Mouse (Mus musculus) CH12.LX (cell line): ENCODE measurements around the gene Ank. TPM values are rescaled to one million over a fixed set of nuclear protein-coding genes. Genes with fewer than 3 reads are reported as not detected.

ENCODE experiments used
- DNase-seq: peaks from one replicate; pipeline ENCODE4 v3.0.0-alpha.2; 2013; ENCODE audit errors: extremely low read depth
- H3K27ac ChIP-seq: 2 replicates; pipeline ENCODE4 v1.5.1; 2012; ENCODE audit warnings: low read depth, mild to moderate bottlenecking, control low read depth, moderate library complexity; ENCODE audit not compliant: insufficient read depth
- H3K27me3 ChIP-seq: replicated peaks from 2 replicates; pipeline ENCODE3; 2012; ENCODE audit warnings: inconsistent platforms
- H3K36me3 ChIP-seq, 2 experiments: replicated peaks in 1 of 2; 2 replicates each; pipeline versions ENCODE3 to v1.6.1; 2012; ENCODE audit warnings: inconsistent platforms in 1 of 2, low read length in 1 of 2, mild to moderate bottlenecking in 1 of 2, mixed read lengths in 1 of 2, moderate library complexity in 1 of 2; ENCODE audit not compliant: control insufficient read depth in 1 of 2, insufficient read depth in 1 of 2
- H3K4me1 ChIP-seq, 2 experiments: 2 replicates each; pipeline ENCODE4 v1.6.1; 2012; ENCODE audit warnings: inconsistent platforms in 1 of 2, moderate library complexity in 1 of 2; ENCODE audit not compliant: insufficient read depth in 2 of 2, control insufficient read depth in 1 of 2
- H3K4me2 ChIP-seq: 2 replicates; pipeline ENCODE4 v1.6.1; 2012; ENCODE audit warnings: low read depth, mild to moderate bottlenecking, control low read depth; ENCODE audit not compliant: poor library complexity, insufficient read depth, severe bottlenecking
- H3K4me3 ChIP-seq, 3 experiments: fragments of 150-350 bp in 1 of 3; sonication (generic) in 1 of 3; replicated peaks in 1 of 3; 2 replicates each; pipeline versions ENCODE3 to v1.5.1; 2011 to 2012; ENCODE audit warnings: low read depth in 2 of 3, low read length in 2 of 3, mild to moderate bottlenecking in 2 of 3, moderate library complexity in 2 of 3, control low read depth in 1 of 3, improper control_type of control experiment in 1 of 3, inconsistent platforms in 1 of 3, mixed read lengths in 1 of 3; ENCODE audit not compliant: poor library complexity in 1 of 3
- H3K79me2 ChIP-seq: replicated peaks from 2 replicates; pipeline ENCODE4 v1.6.1; 2012; ENCODE audit warnings: mild to moderate bottlenecking, moderate library complexity; ENCODE audit not compliant: control insufficient read depth, poor library complexity, insufficient read depth, severe bottlenecking; ENCODE audit errors: extremely low read depth
- H3K9ac ChIP-seq: 2 replicates; pipeline ENCODE4 v1.6.1; 2012; ENCODE audit warnings: low read depth, mild to moderate bottlenecking, control low read depth, moderate library complexity; ENCODE audit not compliant: insufficient read depth
- H3K9me3 ChIP-seq: replicated peaks from 2 replicates; pipeline ENCODE3; 2012; ENCODE audit warnings: low read length, inconsistent platforms, mixed read lengths
- BHLHE40 ChIP-seq: IDR thresholded peaks from 2 replicates; pipeline ENCODE4 v1.6.1; 2011; ENCODE audit warnings: mild to moderate bottlenecking, low read depth, low read length, improper control_type of control experiment
- CHD1 ChIP-seq: IDR thresholded peaks from 2 replicates; pipeline ENCODE4 v1.6.1; 2012; ENCODE audit warnings: low read depth, low read length, improper control_type of control experiment, inconsistent platforms
- CHD2 ChIP-seq: IDR thresholded peaks from 2 replicates; pipeline ENCODE4 v1.6.1; 2011; ENCODE audit warnings: low read length, improper control_type of control experiment
- E2F4 ChIP-seq: IDR thresholded peaks from 2 replicates; pipeline ENCODE4 v1.6.1; 2011; ENCODE audit warnings: low read depth, low read length, improper control_type of control experiment; ENCODE audit not compliant: insufficient replicate concordance
- EP300 ChIP-seq: IDR thresholded peaks from 2 replicates; pipeline ENCODE4 v1.6.1; 2011; ENCODE audit warnings: low read length, improper control_type of control experiment
- ETS1 ChIP-seq: conservative IDR thresholded peaks from 2 replicates; pipeline ENCODE4 v1.6.1; 2012; ENCODE audit warnings: low read depth, mild to moderate bottlenecking, inconsistent platforms, low read length, improper control_type of control experiment, moderate library complexity
- IRF4 ChIP-seq: IDR thresholded peaks from 2 replicates; pipeline ENCODE4 v1.6.1; 2014; ENCODE audit warnings: low read depth, mild to moderate bottlenecking, inconsistent platforms, low read length, improper control_type of control experiment
- JUND ChIP-seq: conservative IDR thresholded peaks from 2 replicates; pipeline ENCODE4 v1.6.1; 2011; ENCODE audit warnings: low read depth, low read length, improper control_type of control experiment
- MAFK ChIP-seq: IDR thresholded peaks from 2 replicates; pipeline ENCODE4 v1.6.1; 2011; ENCODE audit warnings: low read length, improper control_type of control experiment; ENCODE audit not compliant: insufficient replicate concordance
- MAX ChIP-seq: IDR thresholded peaks from 2 replicates; pipeline ENCODE4 v1.6.1; 2011; ENCODE audit warnings: low read length, improper control_type of control experiment
- MAZ ChIP-seq: IDR thresholded peaks from 2 replicates; pipeline ENCODE4 v1.6.1; 2012; ENCODE audit warnings: low read depth, mild to moderate bottlenecking, inconsistent platforms, low read length, improper control_type of control experiment, moderate library complexity
- MEF2A ChIP-seq: IDR thresholded peaks from 2 replicates; pipeline ENCODE4 v1.6.1; 2014; ENCODE audit warnings: low read depth, mild to moderate bottlenecking, inconsistent platforms, low read length, improper control_type of control experiment, borderline replicate concordance
- MYC ChIP-seq: IDR thresholded peaks from 2 replicates; pipeline ENCODE4 v1.6.1; 2011; ENCODE audit warnings: low read depth, mild to moderate bottlenecking, improper control_type of control experiment, low read length
- NELFE ChIP-seq: IDR thresholded peaks from 2 replicates; pipeline ENCODE4 v1.6.1; 2011; ENCODE audit warnings: low read depth, low read length, improper control_type of control experiment
- PAX5 ChIP-seq: IDR thresholded peaks from 2 replicates; pipeline ENCODE4 v1.6.1; 2012; ENCODE audit warnings: low read length, inconsistent platforms, mixed read lengths
- POLR2A ChIP-seq: IDR thresholded peaks from 2 replicates; pipeline ENCODE4 v1.6.1; 2011; ENCODE audit warnings: low read depth, mild to moderate bottlenecking, improper control_type of control experiment, low read length
- POLR2AphosphoS2 ChIP-seq: IDR thresholded peaks from 2 replicates; pipeline ENCODE4 v1.6.1; 2011; ENCODE audit warnings: low read depth, low read length, improper control_type of control experiment
- RAD21 ChIP-seq: IDR thresholded peaks from 2 replicates; pipeline ENCODE4 v1.6.1; 2011; ENCODE audit warnings: low read depth, mild to moderate bottlenecking, low read length, improper control_type of control experiment, moderate library complexity
- RCOR1 ChIP-seq: conservative IDR thresholded peaks from 2 replicates; pipeline ENCODE4 v1.6.1; 2012; ENCODE audit warnings: low read depth, mild to moderate bottlenecking, inconsistent platforms, low read length, improper control_type of control experiment
- SIN3A ChIP-seq: IDR thresholded peaks from 2 replicates; pipeline ENCODE4 v1.6.1; 2012; ENCODE audit warnings: low read length, improper control_type of control experiment, inconsistent platforms
- SMC3 ChIP-seq: IDR thresholded peaks from 2 replicates; pipeline ENCODE4 v1.6.1; 2011; ENCODE audit warnings: low read depth, low read length, improper control_type of control experiment
- USF1 ChIP-seq: IDR thresholded peaks from 2 replicates; pipeline ENCODE4 v1.6.1; 2014; ENCODE audit warnings: low read depth, mild to moderate bottlenecking, inconsistent platforms, low read length, improper control_type of control experiment
- ZMIZ1 ChIP-seq: IDR thresholded peaks from 2 replicates; pipeline ENCODE4 v1.6.1; 2012; ENCODE audit warnings: low read depth, mild to moderate bottlenecking, inconsistent platforms, low read length, improper control_type of control experiment
- dilution Hi-C: fragments of 300-500 bp; cut with MboI; formaldehyde crosslinking; loops from 2 replicates; pipeline ENCODE4 v1.14.3; 2020; ENCODE audit warnings: low sequenced_read_pairs; ENCODE audit not compliant: extremely low pct_unique_long_range_greater_than_20kb, extremely low pct_ligation_motif_present
- in situ Hi-C: fragments of 300-500 bp; cut with MboI; formaldehyde crosslinking; loops from 3 replicates; pipeline ENCODE4 v1.14.3; 2019; ENCODE audit warnings: low sequenced_read_pairs, low pct_ligation_motif_present, low pct_unique_long_range_greater_than_20kb, mixed read lengths
- polyA plus RNA-seq: library from polyadenylated mRNA; unstranded; fragments of >175 nt; gene quantifications from 2 replicates; pipeline ENCODE4 v1.2.1, GENCODE M21; 2012; ENCODE audit warnings: low read depth; ENCODE audit not compliant: insufficient read length
- total RNA-seq, 2 experiments: library from RNA; depleted of rRNA; stranded (reverse); fragments of 300-350 nt in 1 of 2; fragments of >200 nt in 1 of 2; gene quantifications; 2 replicates each; pipeline ENCODE4 v1.2.3; 2012 to 2014

Ank gene
- total and polyA plus RNA-seq, 3 experiments, result 4.6 to 12.4 (median 8.6) TPM

DNA sequence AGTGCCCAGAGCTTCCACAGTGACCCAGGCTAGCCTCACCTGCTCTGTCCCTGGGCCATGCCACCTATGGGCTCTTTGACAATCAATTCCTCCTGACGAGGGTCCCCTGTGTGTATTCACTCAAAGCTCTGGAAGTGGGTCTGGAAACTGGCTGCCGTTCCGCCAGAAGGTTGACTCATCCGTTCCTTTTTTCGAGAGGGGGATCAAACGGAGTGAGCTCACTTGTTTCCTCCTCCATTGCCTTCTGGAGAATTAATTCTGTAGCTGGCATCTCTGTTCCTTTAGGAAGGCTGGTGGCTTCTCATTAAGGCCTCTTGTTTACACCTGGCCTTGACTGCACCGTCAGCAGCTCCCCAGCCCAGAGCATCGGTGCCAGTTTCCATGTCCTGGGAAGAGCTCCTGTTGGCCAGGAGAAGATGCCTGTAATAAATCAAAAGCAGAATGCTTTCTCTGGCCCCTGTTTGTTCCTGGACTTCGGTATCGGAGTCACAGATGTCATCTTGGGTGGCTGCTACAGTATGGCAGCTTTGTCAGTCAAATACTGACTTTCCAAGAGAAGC lies 99.2 kb downstream of the Ank start:
- no peaks in the 10 kb centered on the region for H3K79me2 ChIP-seq
- H3K36me3 ChIP-seq, result peaks cover 0 to 57% of the 10 kb centered on the region in 2 experiments
- dilution Hi-C loops, result no loop called here
- no peaks in the 10 kb centered on the region for H3K9me3 ChIP-seq
- no peak overlapping the region for H3K9ac ChIP-seq
- no peak for DNase-seq
- H3K4me1 ChIP-seq, result peaks cover 9 to 12% of the 10 kb centered on the region in 2 experiments; a peak in 3 of 4 replicates
- no peak overlapping the region for H3K4me2 ChIP-seq
- H3K27ac ChIP-seq, result no peak overlapping the region
- in situ Hi-C loops, result no loop called here
- TF ChIP-seq MEF2A (no peak), ETS1 (no peak), RCOR1 (no peak), RAD21 (no peak), MAFK (no peak), BHLHE40 (no peak), SIN3A (no peak), JUND (no peak), EP300 (no peak), CHD2 (no peak), NELFE (no peak), MAZ (no peak), MYC (no peak), MAX (no peak), IRF4 (no peak), SMC3 (no peak)
- TF ChIP-seq, all 38 proteins: peak for 0
- Histone ChIP-seq H3K4me3 (no peak overlapping the region), H3K27me3 (no peaks in the 10 kb centered on the region)

DNA sequence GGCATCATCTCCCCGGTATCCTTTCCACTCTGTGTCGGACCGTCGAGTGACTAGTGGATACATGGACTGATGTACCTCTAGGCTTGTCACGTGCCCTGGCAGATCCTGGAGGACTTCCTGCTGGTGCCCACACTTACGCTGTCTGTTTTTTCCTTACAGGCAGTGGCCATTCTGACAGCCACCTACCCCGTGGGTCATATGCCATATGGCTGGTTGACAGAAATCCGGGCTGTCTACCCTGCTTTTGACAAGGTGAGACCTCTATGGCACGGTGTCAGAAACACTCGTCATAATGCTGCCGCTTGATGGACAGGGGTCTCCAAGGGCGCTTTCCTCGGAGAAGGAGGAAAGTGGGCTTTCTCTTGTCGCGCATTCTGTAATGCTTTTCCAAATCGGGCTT lies 100.9 kb downstream of the Ank start:
- Histone ChIP-seq H3K9me3 (no peaks in the 10 kb centered on the region), H3K4me2 (no peak overlapping the region), H3K79me2 (no peaks in the 10 kb centered on the region), H3K27me3 (no peaks in the 10 kb centered on the region), H3K9ac (no peak overlapping the region), H3K4me1 (peaks cover 9 to 10% of the 10 kb centered on the region in 2 experiments; a peak in 3 of 4 replicates), H3K4me3 (no peak overlapping the region), H3K27ac (no peak overlapping the region), H3K36me3 (peaks cover 0 to 62% of the 10 kb centered on the region in 2 experiments)
- DNase-seq, result no peak
- TF ChIP-seq POLR2AphosphoS2 (no peak), NELFE (no peak), MAFK (no peak), E2F4 (no peak), RCOR1 (no peak), RAD21 (no peak), PAX5 (no peak), SMC3 (no peak), MAX (no peak), SIN3A (no peak), POLR2A (no peak), USF1 (no peak), CHD1 (no peak), ZMIZ1 (no peak), IRF4 (no peak)
- in situ Hi-C loops, result no loop called here
- dilution Hi-C loops, result no loop called here
